ENCODE assay signal across 8 mouse cellular contexts in genomic region chr4:133633332-133634042, GRCm38 (mm10). TPM values are rescaled to one million over a fixed set of nuclear protein-coding genes. Genes with fewer than 3 reads are reported as not detected.
DNase-seq lines count a peak whose midpoint lies in the region; ATAC-seq and TF ChIP-seq lines count a peak whose summit lies in the region.

No protein-coding gene starts in this region.

- H3K4me3 ChIP-seq in C2C12 (ENCODE audit: insufficient read depth, poor library complexity, severe bottlenecking) = peak overlapping the region; percentile 46
- H3K4me3 ChIP-seq in erythroblast, embryonic 14.5 days (replicated peaks) = peak overlapping the region; percentile 67
- H3K4me3 ChIP-seq in heart, embryonic 13.5 days = peak overlapping the region; percentile 84
- peak overlapping the region; percentile 76 for H3K4me3 ChIP-seq in liver, embryonic 13.5 days (replicated peaks)
- H3K4me3 ChIP-seq in stomach, embryonic 15.5 days (replicated peaks) = peak overlapping the region; percentile 57

- H3K36me3 ChIP-seq in C2C12 (ENCODE audit: control insufficient read depth, insufficient read depth) = no peaks in the 10 kb centered on the region
- no peaks in the 10 kb centered on the region for H3K36me3 ChIP-seq in erythroblast, embryonic 14.5 days (ENCODE audit: control insufficient read depth)
- H3K36me3 ChIP-seq in heart, embryonic 13.5 days = no peaks in the 10 kb centered on the region
- H3K36me3 ChIP-seq in liver, embryonic 13.5 days = no peaks in the 10 kb centered on the region
- H3K36me3 ChIP-seq in stomach, embryonic 15.5 days = no peaks in the 10 kb centered on the region

- WGBS in heart, embryonic 13.5 days = 9% methylated on average over 35 of the region's 47 CpGs
- 9% methylated on average over 38 of the region's 47 CpGs for WGBS in liver, embryonic 13.5 days (ENCODE audit: insufficient replicate concordance)
- WGBS in stomach, embryonic 15.5 days = 14% methylated on average over 24 of the region's 47 CpGs

- no peaks in the 10 kb centered on the region for H3K9me3 ChIP-seq in erythroblast, embryonic 14.5 days (ENCODE audit: control insufficient read depth, low read length)
- no peaks in the 10 kb centered on the region for H3K9me3 ChIP-seq in heart, embryonic 13.5 days
- no peaks in the 10 kb centered on the region for H3K9me3 ChIP-seq in liver, embryonic 13.5 days (replicated peaks)
- H3K9me3 ChIP-seq in stomach, embryonic 15.5 days = no peaks in the 10 kb centered on the region

- TF ChIP-seq CTCF in C2C12 (IDR thresholded peaks at IDR 0.05; ENCODE audit: control insufficient read depth, insufficient read depth, insufficient read length) = peak; percentile 93
- peak; percentile 76 for TF ChIP-seq CTCF in brain, embryonic 14.5 days (IDR thresholded peaks at IDR 0.05; ENCODE audit: borderline replicate concordance, extremely low read depth, insufficient read depth, insufficient read length)

- peaks cover 22% of the 10 kb centered on the region for H3K79me3 ChIP-seq in C2C12 (ENCODE audit: low read depth)

- peak overlapping the region; percentile 89 for H3ac ChIP-seq in C2C12 (ENCODE audit: control insufficient read depth, insufficient read length, low read depth)

- H3K4me2 ChIP-seq in heart, embryonic 13.5 days = peak overlapping the region; percentile 82
- peak overlapping the region; percentile 84 for H3K4me2 ChIP-seq in liver, embryonic 13.5 days
- peak overlapping the region; percentile 96 for H3K4me2 ChIP-seq in stomach, embryonic 15.5 days

- peak; percentile 59; the same call in 1 of the 2 replicates for TF ChIP-seq POLR2A in brain, embryonic 14.5 days (IDR thresholded peaks at IDR 0.05; ENCODE audit: borderline replicate concordance, extremely low read depth, insufficient read depth, insufficient read length, poor library complexity, severe bottlenecking)

- H3K27ac ChIP-seq in heart, embryonic 13.5 days (replicated peaks) = peak overlapping the region; percentile 72
- H3K27ac ChIP-seq in liver, embryonic 13.5 days = peak overlapping the region; percentile 43
- peak overlapping the region; percentile 65; the same call in 1 of the 2 replicates for H3K27ac ChIP-seq in stomach, embryonic 15.5 days

- peak overlapping the region; percentile 96 for H3K9ac ChIP-seq in heart, embryonic 13.5 days
- peak overlapping the region; percentile 82 for H3K9ac ChIP-seq in liver, embryonic 13.5 days
- H3K9ac ChIP-seq in stomach, embryonic 15.5 days = peak overlapping the region; percentile 85

- ATAC-seq in heart, embryonic 13.5 days (ENCODE audit: extremely low read depth, insufficient number of reproducible peaks, low FRiP score, low TSS enrichment) = peak; percentile 61; the same call in 1 of the 2 replicates
- peak; percentile 88 for ATAC-seq in liver, embryonic 13.5 days (ENCODE audit: low read depth)
- peak; percentile 89 for ATAC-seq in stomach, embryonic 15.5 days (ENCODE audit: insufficient read depth, low FRiP score, low read depth)

- DNase-seq in brain, embryonic 14.5 days (ENCODE audit: low read depth) = peak; percentile 89
- DNase-seq in kidney, postnatal 10 days = peak; percentile 93
- DNase-seq in liver, embryonic 13.5 days = peak; percentile 78
- DNase-seq in neural tube, embryonic 10.5 days (ENCODE audit: extremely low spot score, low spot score) = peak; percentile 86

- H3K79me2 ChIP-seq in C2C12 (ENCODE audit: control insufficient read depth, insufficient read depth) = peaks cover 41% of the 10 kb centered on the region

- no peaks in the 10 kb centered on the region for H3K27me3 ChIP-seq in C2C12 (ENCODE audit: control insufficient read depth, insufficient read depth, insufficient read length)
- peaks cover 9% of the 10 kb centered on the region for H3K27me3 ChIP-seq in erythroblast, embryonic 14.5 days (ENCODE audit: control insufficient read depth)
- H3K27me3 ChIP-seq in heart, embryonic 13.5 days (replicated peaks) = no peaks in the 10 kb centered on the region
- H3K27me3 ChIP-seq in liver, embryonic 13.5 days = no peaks in the 10 kb centered on the region
- H3K27me3 ChIP-seq in stomach, embryonic 15.5 days (replicated peaks) = no peaks in the 10 kb centered on the region

- H3K4me1 ChIP-seq in erythroblast, embryonic 14.5 days (ENCODE audit: control insufficient read depth) = peaks cover 24% of the 10 kb centered on the region
- peaks cover 35% of the 10 kb centered on the region for H3K4me1 ChIP-seq in heart, embryonic 13.5 days
- peaks cover 40% of the 10 kb centered on the region for H3K4me1 ChIP-seq in liver, embryonic 13.5 days (replicated peaks)
- peaks cover 21% of the 10 kb centered on the region for H3K4me1 ChIP-seq in stomach, embryonic 15.5 days

TF ChIP-seq in C2C12, 6 proteins besides CTCF, POLR2A, EP300 and RAD21:
- no peak for TF ChIP-seq FOSL1 (IDR thresholded peaks at IDR 0.05; ENCODE audit: insufficient read depth, low read length, poor library complexity, severe bottlenecking)
- no peak for TF ChIP-seq CEBPB (IDR thresholded peaks at IDR 0.05; ENCODE audit: low read depth)
- no peak for TF ChIP-seq MYOG (IDR thresholded peaks at IDR 0.05; ENCODE audit: control insufficient read depth, extremely low read depth, insufficient read length)
- no peak for TF ChIP-seq MAX (IDR thresholded peaks at IDR 0.05)
- no peak for TF ChIP-seq MYOD1 (IDR thresholded peaks at IDR 0.05; ENCODE audit: control insufficient read depth, insufficient read length, low read depth)
- no peak for TF ChIP-seq USF1 (IDR thresholded peaks at IDR 0.05; ENCODE audit: low read depth)

RNA-seq across cellular contexts. Expression of gene Zdhhc18, which starts 16.5 kb away (rescaled TPM):
- 14.3 TPM for polyA plus RNA-seq in C2C12 (2012; fragmentation: generic; extraction: Trizol)
- polyA plus RNA-seq in brain, embryonic 14.5 days (2012; rRNA removed) = 34.4 and 39.9 TPM in 2 replicates
- polyA plus RNA-seq in erythroblast, embryonic 14.5 days (2012) = 0.25 and 0.43 TPM in 2 replicates
- 1.5 and 1.6 TPM in 2 replicates for polyA plus RNA-seq in heart, embryonic 13.5 days (2015; fragmentation: Nextera tagmentation; extraction: Ambion mirVana)
- 1.0 and 1.1 TPM in 2 replicates for polyA plus RNA-seq in liver, embryonic 13.5 days (2015; fragmentation: Nextera tagmentation; extraction: Ambion mirVana)
- 5.4 and 5.8 TPM in 2 replicates for polyA plus RNA-seq in stomach, embryonic 15.5 days (2015; fragmentation: Nextera tagmentation; extraction: Ambion mirVana)

RNA-seq across cellular contexts. Expression of gene Sfn, which starts 31.5 kb away (rescaled TPM):
- 0.54 TPM for polyA plus RNA-seq in C2C12 (2012; fragmentation: generic; extraction: Trizol)
- 10.0 and 11.9 TPM in 2 replicates for polyA plus RNA-seq in brain, embryonic 14.5 days (2012; rRNA removed)
- 0.06 and 0.22 TPM in 2 replicates for polyA plus RNA-seq in erythroblast, embryonic 14.5 days (2012)
- polyA plus RNA-seq in heart, embryonic 13.5 days (2015; fragmentation: Nextera tagmentation; extraction: Ambion mirVana) = 1.2 and 2.9 TPM in 2 replicates
- polyA plus RNA-seq in liver, embryonic 13.5 days (2015; fragmentation: Nextera tagmentation; extraction: Ambion mirVana) = 0.77 and 0.92 TPM in 2 replicates
- polyA plus RNA-seq in stomach, embryonic 15.5 days (2015; fragmentation: Nextera tagmentation; extraction: Ambion mirVana) = 138 and 228 TPM in 2 replicates

RNA-seq across cellular contexts. Expression of gene Pigv, which starts 39.0 kb away (rescaled TPM):
- 7.3 TPM for polyA plus RNA-seq in C2C12 (2012; fragmentation: generic; extraction: Trizol)
- polyA plus RNA-seq in brain, embryonic 14.5 days (2012; rRNA removed) = 11.7 and 12.8 TPM in 2 replicates
- polyA plus RNA-seq in erythroblast, embryonic 14.5 days (2012) = 1.6 and 2.0 TPM in 2 replicates
- polyA plus RNA-seq in heart, embryonic 13.5 days (2015; fragmentation: Nextera tagmentation; extraction: Ambion mirVana) = 12.8 and 15.7 TPM in 2 replicates
- 5.8 and 7.3 TPM in 2 replicates for polyA plus RNA-seq in liver, embryonic 13.5 days (2015; fragmentation: Nextera tagmentation; extraction: Ambion mirVana)
- 14.7 and 18.7 TPM in 2 replicates for polyA plus RNA-seq in stomach, embryonic 15.5 days (2015; fragmentation: Nextera tagmentation; extraction: Ambion mirVana)

RNA-seq across cellular contexts. Expression of gene Gpn2, which starts 49.3 kb away (rescaled TPM):
- polyA plus RNA-seq in C2C12 (2012; fragmentation: generic; extraction: Trizol) = 44.1 TPM
- polyA plus RNA-seq in brain, embryonic 14.5 days (2012; rRNA removed) = 37.7 and 56.8 TPM in 2 replicates
- polyA plus RNA-seq in erythroblast, embryonic 14.5 days (2012) = 4.0 and 4.2 TPM in 2 replicates
- polyA plus RNA-seq in heart, embryonic 13.5 days (2015; fragmentation: Nextera tagmentation; extraction: Ambion mirVana) = 11.2 and 12.8 TPM in 2 replicates
- 12.5 and 13.5 TPM in 2 replicates for polyA plus RNA-seq in liver, embryonic 13.5 days (2015; fragmentation: Nextera tagmentation; extraction: Ambion mirVana)
- polyA plus RNA-seq in stomach, embryonic 15.5 days (2015; fragmentation: Nextera tagmentation; extraction: Ambion mirVana) = 16.4 and 17.7 TPM in 2 replicates

RNA-seq across cellular contexts. Expression of gene Gpatch3, which starts 58.9 kb away (rescaled TPM):
- polyA plus RNA-seq in C2C12 (2012; fragmentation: generic; extraction: Trizol) = 6.9 TPM
- 5.9 and 7.5 TPM in 2 replicates for polyA plus RNA-seq in brain, embryonic 14.5 days (2012; rRNA removed)
- polyA plus RNA-seq in erythroblast, embryonic 14.5 days (2012) = 1.2 and 1.6 TPM in 2 replicates
- 5.0 and 5.3 TPM in 2 replicates for polyA plus RNA-seq in heart, embryonic 13.5 days (2015; fragmentation: Nextera tagmentation; extraction: Ambion mirVana)
- polyA plus RNA-seq in liver, embryonic 13.5 days (2015; fragmentation: Nextera tagmentation; extraction: Ambion mirVana) = 4.3 and 4.6 TPM in 2 replicates
- 6.2 and 6.5 TPM in 2 replicates for polyA plus RNA-seq in stomach, embryonic 15.5 days (2015; fragmentation: Nextera tagmentation; extraction: Ambion mirVana)

Comparison
In these comparisons a context has a peak if more than half of its experiments do, and no peak if none do; other contexts are left out.
1. Peak in every context shown above with its lines: DNase-seq, ATAC-seq, H3K4me3 ChIP-seq and H3K27ac ChIP-seq.
2. RNA of gene Sfn, which starts 31.5 kb away (polyA plus RNA-seq): 138 to 228 TPM in stomach, embryonic 15.5 days; 10.0 to 11.9 TPM in brain, embryonic 14.5 days, 1.2 to 2.9 TPM in heart, embryonic 13.5 days, 0.77 to 0.92 TPM in liver, embryonic 13.5 days, 0.54 TPM in C2C12 (single experiment) and 0.06 to 0.22 TPM in erythroblast, embryonic 14.5 days; every median in the first group is over 10 times any median in the second.